Mouse (Mus musculus) hindbrain, embryonic 11.5 days (tissue): ENCODE results near the gene Hnf4a. TPM values are rescaled to one million over a fixed set of nuclear protein-coding genes. Genes with fewer than 3 reads are reported as not detected.
A peak's percentile ranks its signal among the peaks of the same experiment; 100 is the strongest.

Source experiments
- ATAC-seq: fragments of 200-750 bp; cut with Nextera tagmentation; 2 replicates; pipeline ENCODE4 v1.8.0; 2017; ENCODE audit warnings: mild to moderate bottlenecking, moderate TSS enrichment, moderate library complexity; ENCODE audit not compliant: low FRiP score
- DNase-seq: peaks from one replicate; pipeline ENCODE4 v3.0.0-alpha.2; 2015; ENCODE audit warnings: low spot score
- H3K27ac ChIP-seq: fragments of 300-500 bp; sonication (generic); 2 replicates; pipeline ENCODE4 v1.5.1; 2014; ENCODE audit warnings: mild to moderate bottlenecking, low read depth, low read length
- H3K27me3 ChIP-seq: fragments of 300-500 bp; sonication (generic); 2 replicates; pipeline ENCODE4 v1.6.1; 2014; ENCODE audit warnings: mild to moderate bottlenecking, low read length, moderate library complexity, mixed read lengths; ENCODE audit not compliant: control insufficient read depth, insufficient read depth
- H3K36me3 ChIP-seq: fragments of 300-500 bp; sonication (generic); 2 replicates; pipeline ENCODE4 v1.6.1; 2014; ENCODE audit warnings: mild to moderate bottlenecking, low read length, moderate library complexity, mixed read lengths; ENCODE audit not compliant: control insufficient read depth, insufficient read depth
- H3K4me1 ChIP-seq: fragments of 300-500 bp; sonication (generic); replicated peaks from 2 replicates; pipeline ENCODE4 v1.6.1; 2014; ENCODE audit warnings: low read length, mixed read lengths; ENCODE audit not compliant: control insufficient read depth, insufficient read depth
- H3K4me2 ChIP-seq: fragments of 300-500 bp; sonication (generic); replicated peaks from 2 replicates; pipeline ENCODE4 v1.6.1; 2014; ENCODE audit warnings: mild to moderate bottlenecking, low read depth, low read length
- H3K4me3 ChIP-seq: fragments of 300-500 bp; sonication (generic); 2 replicates; pipeline ENCODE4 v1.5.1; 2014; ENCODE audit warnings: low read depth, low read length
- H3K9ac ChIP-seq: fragments of 300-500 bp; sonication (generic); 2 replicates; pipeline ENCODE4 v1.6.1; 2014; ENCODE audit warnings: low read depth, low read length
- H3K9me3 ChIP-seq: fragments of 300-500 bp; sonication (generic); 2 replicates; pipeline ENCODE4 v1.6.1; 2016; ENCODE audit warnings: low read length; ENCODE audit not compliant: control insufficient read depth
- WGBS: fragments of 180-500 bp; shearing (Covaris S2); extraction: QIAGEN DNeasy Blood & Tissue Kit; methylation state at CpG from one replicate; pipeline ENCODE4 v1.1.7; 2014; 5-methylcytosine and 5-hydroxymethylcytosine counted together
- polyA plus RNA-seq: library from polyadenylated mRNA; unstranded; fragments of >200 nt; fragmentation: Nextera tagmentation; extraction: Ambion mirVana; gene quantifications from 2 replicates; pipeline ENCODE4 v1.2.1, GENCODE M21; 2014

The Hnf4a gene
- polyA plus RNA-seq, 1 experiment from 2014 or later, result not detected

- H3K4me1 ChIP-seq, result 0 out of 2 replicates have a peak, but pooled peaks cover 3% of the 10 kb centered on the region
- DNase-seq (peak; percentile 37), ATAC-seq (no peak)
- no peak overlapping the region for H3K4me3 ChIP-seq
- peaks cover 10% of the 10 kb centered on the region for H3K27me3 ChIP-seq
- H3K27ac ChIP-seq, result no peak overlapping the region
- H3K36me3 ChIP-seq, result no peaks in the 10 kb centered on the region
- 50% methylated on average over 18 of the region's 18 CpGs for WGBS
- no peak overlapping the region for H3K4me2 ChIP-seq
- H3K9me3 ChIP-seq, result no peaks in the 10 kb centered on the region
- no peak overlapping the region for H3K9ac ChIP-seq
Observed at GRCm38 (mm10) chr2:163480191-163480825, 26.3 kb upstream of the Hnf4a start.

- DNase-seq, result peak; percentile 57
Observed at GRCm38 (mm10) chr2:163481539-163482029, 25.0 kb upstream of the Hnf4a start.

GRCm38 (mm10) chr2:163487360-163487759 is 19.2 kb upstream of the Hnf4a start:
- H3K27me3 ChIP-seq, result peaks cover 2% of the 10 kb centered on the region
- H3K9me3 ChIP-seq, result no peaks in the 10 kb centered on the region
- no peak overlapping the region for H3K9ac ChIP-seq
- no peak overlapping the region for H3K27ac ChIP-seq
- H3K4me1 ChIP-seq, result no peaks in the 10 kb centered on the region
- H3K4me2 ChIP-seq, result no peak overlapping the region
- DNase-seq (no peak), ATAC-seq (no peak)
- 87% methylated on average over 3 of the region's 3 CpGs for WGBS
- H3K4me3 ChIP-seq, result no peak overlapping the region
- no peaks in the 10 kb centered on the region for H3K36me3 ChIP-seq

More at GRCm38 (mm10) chr2:163481539-163482029, 25.0 kb upstream of the Hnf4a start:
- Histone ChIP-seq H3K27ac (no peak overlapping the region), H3K4me1 (0 out of 2 replicates have a peak, but pooled peaks cover 3% of the 10 kb centered on the region), H3K9ac (peak overlapping the region; percentile 15; the same call in 1 of the 2 replicates), H3K36me3 (no peaks in the 10 kb centered on the region), H3K9me3 (no peaks in the 10 kb centered on the region), H3K4me2 (peak overlapping the region; percentile 38), H3K27me3 (peaks cover 10% of the 10 kb centered on the region), H3K4me3 (peak overlapping the region; percentile 23)
- WGBS, result under 1% methylated on average over 20 of the region's 21 CpGs
- no peak for ATAC-seq

- H3K4me2 ChIP-seq, result no peak overlapping the region
- 57% methylated on average over 5 of the region's 5 CpGs for WGBS
- no peaks in the 10 kb centered on the region for H3K36me3 ChIP-seq
- no peaks in the 10 kb centered on the region for H3K27me3 ChIP-seq
- H3K9ac ChIP-seq, result no peak overlapping the region
- ATAC-seq (no peak), DNase-seq (no peak)
- H3K27ac ChIP-seq, result no peak overlapping the region
- H3K9me3 ChIP-seq, result no peaks in the 10 kb centered on the region
- H3K4me1 ChIP-seq, result no peaks in the 10 kb centered on the region
- H3K4me3 ChIP-seq, result no peak overlapping the region
Observed at GRCm38 (mm10) chr2:163489725-163490291, 16.8 kb upstream of the Hnf4a start.

GRCm38 (mm10) chr2:163490656-163491055 is 16.0 kb upstream of the Hnf4a start:
- Histone ChIP-seq H3K9me3 (no peaks in the 10 kb centered on the region), H3K27ac (no peak overlapping the region), H3K4me3 (no peak overlapping the region), H3K27me3 (no peaks in the 10 kb centered on the region), H3K4me2 (no peak overlapping the region), H3K4me1 (no peaks in the 10 kb centered on the region), H3K36me3 (no peaks in the 10 kb centered on the region), H3K9ac (no peak overlapping the region)
- ATAC-seq (no peak), DNase-seq (no peak)
- WGBS, result 91% methylated on average over 17 of the region's 17 CpGs

GRCm38 (mm10) chr2:163491351-163491750 is 15.3 kb upstream of the Hnf4a start:
- H3K4me2 ChIP-seq, result no peak overlapping the region
- no peak overlapping the region for H3K9ac ChIP-seq
- H3K4me1 ChIP-seq, result no peaks in the 10 kb centered on the region
- WGBS, result 73% methylated on average over 7 of the region's 7 CpGs
- ATAC-seq (no peak), DNase-seq (no peak)
- no peak overlapping the region for H3K27ac ChIP-seq
- no peak overlapping the region for H3K4me3 ChIP-seq
- no peaks in the 10 kb centered on the region for H3K27me3 ChIP-seq
- H3K9me3 ChIP-seq, result no peaks in the 10 kb centered on the region
- H3K36me3 ChIP-seq, result no peaks in the 10 kb centered on the region

GRCm38 (mm10) chr2:163492018-163492417 is 14.6 kb upstream of the Hnf4a start, which contains the start of gene R3hdml:
Gene R3hdml (plus strand): TSS chr2:163492318.
- H3K9me3 ChIP-seq, result no peaks in the 10 kb centered on the region
- DNase-seq (no peak), ATAC-seq (no peak)
- no peaks in the 10 kb centered on the region for H3K27me3 ChIP-seq
- no peak within 1 kb of the TSS for H3K9ac ChIP-seq
- H3K4me1 ChIP-seq, result no peaks in the 10 kb centered on the region
- H3K4me3 ChIP-seq, result no peak within 1 kb of the TSS
- H3K4me2 ChIP-seq, result no peak within 1 kb of the TSS
- no peaks in the 10 kb centered on the region for H3K36me3 ChIP-seq
- H3K27ac ChIP-seq, result no peak within 1 kb of the TSS
- WGBS, result 69% methylated on average over 5 of the region's 5 CpGs

- H3K27me3 ChIP-seq, result no peaks in the 10 kb centered on the region
- no peak overlapping the region for H3K27ac ChIP-seq
- H3K36me3 ChIP-seq, result no peaks in the 10 kb centered on the region
- DNase-seq, result no peak
- no peak overlapping the region for H3K4me2 ChIP-seq
- H3K4me1 ChIP-seq, result no peaks in the 10 kb centered on the region
- no peak overlapping the region for H3K9ac ChIP-seq
- H3K4me3 ChIP-seq, result no peak overlapping the region
- H3K9me3 ChIP-seq, result no peaks in the 10 kb centered on the region
- WGBS, result 21% methylated on average over 5 of the region's 5 CpGs
- ATAC-seq, result no peak
Observed at GRCm38 (mm10) chr2:163493031-163493430, 13.6 kb upstream of the Hnf4a start.

GRCm38 (mm10) chr2:163493976-163494375 is 12.6 kb upstream of the Hnf4a start:
- H3K9ac ChIP-seq, result no peak overlapping the region
- H3K4me3 ChIP-seq, result no peak overlapping the region
- no peak overlapping the region for H3K4me2 ChIP-seq
- no peaks in the 10 kb centered on the region for H3K4me1 ChIP-seq
- ATAC-seq, result no peak
- H3K27me3 ChIP-seq, result no peaks in the 10 kb centered on the region
- no peak overlapping the region for H3K27ac ChIP-seq
- no peaks in the 10 kb centered on the region for H3K36me3 ChIP-seq
- 64% methylated on average over 5 of the region's 5 CpGs for WGBS
- DNase-seq, result no peak
- no peaks in the 10 kb centered on the region for H3K9me3 ChIP-seq
